Mouse (Mus musculus) 416B (cell line): ENCODE data around the gene Ctdnep1.
"Not testable (repeated sequence)": the region's sequence is repeated elsewhere in the genome, so short reads cannot be mapped to it uniquely, and the experiment has no call there.

Experiments used
- DNase-seq: peaks from one replicate; pipeline ENCODE4 v3.0.0; 2011; ENCODE audit warnings: low read depth

Gene Ctdnep1

DNA sequence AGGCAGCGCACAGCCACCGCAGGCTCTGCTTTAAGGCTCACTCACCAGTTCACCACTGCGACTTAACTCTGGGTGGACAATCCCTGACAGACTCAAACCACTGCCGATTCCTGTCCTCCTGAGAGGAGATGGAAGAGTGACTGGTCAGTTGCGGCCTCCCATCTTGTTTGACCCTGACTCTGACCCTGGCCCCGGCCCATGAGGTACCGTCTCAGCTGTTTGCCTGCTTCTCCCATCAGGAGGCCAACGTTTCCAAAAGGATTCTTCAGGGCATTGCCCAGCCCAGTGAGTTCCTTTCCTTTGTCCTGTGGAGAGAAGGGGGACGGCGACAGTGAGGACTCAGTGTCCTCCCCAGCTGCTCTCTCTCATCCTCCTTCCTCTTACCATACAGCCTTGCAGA lies 30.0 kb downstream of the Ctdnep1 start:
- no peak for DNase-seq

DNA sequence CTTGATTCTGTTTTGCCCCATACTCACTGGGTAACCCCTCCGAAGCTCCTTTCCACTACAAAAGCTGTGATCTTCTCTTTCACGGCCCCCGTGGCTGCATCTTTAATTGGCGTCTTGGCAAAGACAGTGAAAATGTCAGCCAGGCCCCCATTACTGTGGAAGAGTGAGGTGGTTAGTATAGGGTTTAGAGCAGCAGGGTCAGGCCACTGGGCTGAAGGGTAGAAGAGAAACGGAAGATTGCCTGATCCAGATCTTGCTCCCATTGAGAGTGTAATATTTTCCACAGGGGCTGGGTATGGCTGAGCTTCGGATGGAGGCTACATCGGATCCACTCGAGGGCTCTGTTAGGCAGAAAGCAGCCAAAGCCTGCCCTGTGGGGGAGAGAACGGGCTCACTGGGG lies 32.0 kb downstream of the Ctdnep1 start:
- DNase-seq = no peak

DNA sequence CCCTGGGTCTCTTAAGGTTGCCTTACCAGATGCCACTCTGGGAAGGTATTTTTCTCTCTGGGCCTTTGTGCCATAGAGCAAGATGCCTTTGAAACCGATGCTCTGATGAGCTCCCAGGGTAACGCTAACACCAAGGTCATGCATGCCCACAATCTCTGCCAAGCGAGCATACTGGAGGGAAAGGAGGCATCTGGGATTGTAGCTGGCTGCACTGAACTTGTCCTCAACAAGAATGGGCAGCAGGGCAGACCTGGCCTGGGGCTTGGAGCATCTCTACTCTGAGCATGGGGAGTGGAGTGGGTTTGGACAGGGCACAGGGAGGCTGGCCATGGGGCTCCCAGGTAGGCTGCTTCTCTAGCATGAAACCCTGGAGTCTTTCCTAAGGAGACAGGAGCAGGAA lies 32.5 kb downstream of the Ctdnep1 start:
- DNase-seq = no peak

DNA sequence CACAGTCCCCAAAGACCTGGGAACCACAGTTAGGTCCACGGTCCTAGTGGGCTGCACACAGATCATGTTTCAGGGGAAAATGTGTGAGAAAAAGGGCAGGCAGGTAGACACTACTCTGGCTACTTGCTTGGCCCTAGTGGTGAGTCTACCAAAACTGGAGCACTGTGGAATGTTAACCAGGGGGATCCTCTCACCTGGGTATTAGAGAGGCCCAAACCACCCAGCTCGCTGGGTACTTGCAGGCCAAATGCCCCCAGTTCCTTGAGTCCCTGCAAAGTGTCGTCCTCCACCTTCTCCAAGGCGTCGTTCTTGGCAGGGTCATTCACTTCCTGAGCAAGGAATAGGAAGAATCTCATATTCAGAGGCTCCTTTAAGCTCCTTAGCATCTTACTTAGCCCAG lies 33.1 kb downstream of the Ctdnep1 start:
- DNase-seq = no peak

DNA sequence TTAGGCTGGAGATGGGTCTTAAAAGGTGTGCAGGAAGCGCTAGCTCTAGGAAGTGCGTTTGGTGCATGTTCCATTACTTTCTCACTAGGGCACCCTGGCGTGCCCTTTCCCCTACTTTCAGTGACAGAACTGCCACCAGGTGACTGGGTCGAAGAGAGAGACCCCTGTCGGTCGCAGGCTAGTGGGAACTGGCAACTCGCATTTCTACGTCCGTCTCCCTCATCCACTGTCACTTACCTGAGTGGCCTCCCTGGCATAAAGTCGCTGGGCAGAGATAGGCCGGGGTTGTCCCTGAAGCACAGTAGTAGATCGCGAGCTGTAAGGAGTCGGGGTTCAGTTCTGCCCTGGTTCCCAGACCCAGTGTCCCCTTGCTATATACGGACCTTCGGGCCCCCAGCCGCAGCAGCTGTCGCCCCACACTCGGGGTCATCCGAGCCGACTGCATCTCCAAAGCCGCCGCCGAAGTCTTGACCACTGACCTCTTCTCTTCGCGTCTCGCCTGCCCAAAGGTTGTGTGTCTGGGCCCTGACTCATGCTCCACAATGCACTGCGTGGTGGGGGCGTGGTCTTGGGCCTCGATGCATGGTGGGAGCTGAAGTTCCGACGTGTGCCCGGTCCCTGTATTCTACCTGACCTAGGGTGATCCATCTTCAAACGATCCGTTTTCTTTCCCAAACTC lies 34.1 kb downstream of the Ctdnep1 start, which contains the start of gene Acadvl:
Gene Acadvl, minus strand, starts transcription at position 532 of the 679 bp plus-strand sequence.
- peak; percentile 91 for DNase-seq

DNA sequence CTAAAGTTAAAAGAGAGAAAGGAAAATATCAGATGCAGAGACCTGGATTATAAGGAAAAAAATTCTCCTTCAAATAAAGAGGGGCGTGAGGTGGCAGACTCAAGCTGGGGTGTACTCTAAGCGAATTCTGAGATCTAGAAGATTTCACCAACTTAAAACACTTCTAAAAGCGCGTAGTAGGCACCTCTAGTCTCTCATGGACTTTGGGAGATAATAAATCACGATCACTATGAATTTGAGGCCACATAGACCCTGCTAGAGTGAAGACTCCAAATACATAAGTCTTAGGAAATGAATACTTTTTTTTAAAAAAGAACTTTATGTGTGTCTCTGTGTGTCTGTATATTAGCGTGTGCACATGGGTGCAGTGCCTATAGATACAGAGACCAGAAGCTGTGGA lies 34.7 kb downstream of the Ctdnep1 start:
- DNase-seq = peak; percentile 42

DNA sequence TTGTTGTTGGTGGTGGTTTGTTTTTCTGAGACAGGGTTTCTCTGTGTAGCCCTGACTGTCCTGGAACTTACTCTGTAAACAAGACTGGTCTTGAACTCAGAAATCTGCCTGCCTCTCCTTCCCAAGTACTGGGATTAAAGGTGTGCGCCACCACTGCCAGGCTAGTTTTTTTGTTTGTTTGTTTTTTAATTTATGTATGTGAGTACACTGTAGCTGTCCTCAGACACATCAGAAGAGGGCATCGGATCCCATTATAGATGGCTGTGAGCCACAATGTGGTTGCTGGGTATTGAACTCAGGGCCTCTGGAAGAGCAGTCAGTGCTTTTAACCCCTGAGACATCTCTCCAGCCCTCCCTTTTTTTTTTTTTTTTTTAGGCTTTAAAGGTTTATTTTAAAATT lies 35.2 kb downstream of the Ctdnep1 start:
- DNase-seq = not testable (repeated sequence)

DNA sequence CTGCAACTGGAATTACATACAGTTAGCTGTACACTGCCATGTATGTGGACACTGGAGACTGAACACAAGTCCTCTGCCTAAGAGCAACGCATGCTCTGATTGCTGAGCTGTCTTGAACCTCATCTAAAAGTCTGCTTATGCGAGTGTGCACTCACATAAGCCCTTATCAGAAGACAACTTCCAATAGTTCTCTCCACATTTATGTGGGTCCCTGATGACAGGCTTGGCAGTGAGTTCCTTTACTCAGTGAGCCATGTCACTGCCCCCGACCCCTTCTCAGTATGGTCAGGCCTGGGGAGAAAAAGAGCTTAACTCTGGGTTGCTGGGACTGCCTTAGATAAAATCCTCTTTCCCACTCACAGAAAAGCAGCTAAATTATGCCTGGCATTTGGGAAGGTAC lies 35.7 kb downstream of the Ctdnep1 start, which contains the start of gene Dlg4:
Gene Dlg4, plus strand, starts transcription at position 274 of the 400 bp plus-strand sequence.
- no peak for DNase-seq

DNA sequence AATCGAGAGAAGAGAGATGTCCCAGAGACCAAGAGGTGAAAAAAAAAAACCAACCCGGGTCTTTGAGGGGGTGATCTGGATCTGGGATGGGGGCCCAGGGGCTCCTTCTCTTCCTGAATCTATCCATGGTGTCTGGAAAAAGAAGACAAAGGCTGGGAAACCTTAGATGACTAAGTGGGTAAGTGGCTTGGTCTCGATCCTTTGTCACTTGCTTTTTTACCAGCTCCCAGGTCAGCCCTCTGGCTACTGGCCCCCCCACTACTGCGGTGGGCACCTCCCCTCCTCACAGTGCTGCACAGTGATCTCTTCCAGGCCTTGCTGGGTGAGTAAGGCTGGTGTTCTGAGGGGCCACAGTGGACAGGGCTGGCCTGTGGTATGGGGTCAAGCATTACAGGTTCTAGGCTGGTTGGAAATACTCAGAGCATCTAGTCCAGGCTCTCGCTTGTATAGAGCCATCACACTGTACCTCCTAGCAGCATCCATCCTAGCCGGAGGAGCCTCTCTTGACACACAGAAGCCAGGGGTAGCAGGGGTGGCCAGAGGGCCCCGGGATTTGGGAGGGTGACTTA lies 36.3 kb downstream of the Ctdnep1 start:
- no peak for DNase-seq

DNA sequence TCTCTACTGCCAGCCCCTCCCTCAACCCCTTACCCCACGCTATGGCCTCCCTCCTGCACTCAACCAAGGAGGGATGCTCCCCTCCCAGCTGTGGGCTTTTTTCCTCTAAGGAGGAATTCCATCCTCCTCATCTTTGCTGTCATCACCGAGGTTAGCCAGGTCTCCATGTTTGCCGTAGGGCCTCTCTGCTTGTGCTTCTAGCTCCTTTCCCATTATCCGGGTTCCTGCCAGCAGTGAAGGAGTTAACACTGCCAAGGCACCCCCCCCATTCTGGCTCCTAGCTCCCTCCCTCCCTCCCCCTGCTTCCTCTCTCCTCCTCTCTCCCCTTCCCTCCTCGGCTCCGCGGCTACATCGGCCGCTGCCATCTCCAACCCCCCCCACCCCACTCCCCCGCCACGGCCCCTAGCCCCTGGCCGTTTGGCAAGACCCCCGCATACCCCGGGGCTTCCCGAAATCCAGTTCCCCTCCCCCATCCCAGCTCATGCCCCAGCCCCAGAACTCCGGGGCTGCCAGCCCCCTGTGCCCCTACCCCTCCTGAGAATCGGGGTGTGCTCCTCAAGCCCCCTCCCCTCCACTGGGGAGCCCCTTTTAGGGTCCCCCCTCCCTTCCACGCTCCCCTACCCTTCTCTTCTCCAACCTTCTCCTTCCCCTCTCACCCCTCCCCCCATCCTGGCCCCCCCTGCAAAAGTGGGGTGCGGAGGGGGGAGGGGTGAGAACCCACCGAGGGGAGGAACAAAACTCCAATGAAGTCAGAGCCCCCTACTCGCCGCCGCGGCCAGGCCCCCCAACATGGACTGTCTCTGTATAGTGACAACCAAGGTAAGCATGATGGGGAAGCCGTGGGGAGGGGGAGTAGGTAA lies 37.4 kb downstream of the Ctdnep1 start:
- peak; percentile 79 for DNase-seq

DNA sequence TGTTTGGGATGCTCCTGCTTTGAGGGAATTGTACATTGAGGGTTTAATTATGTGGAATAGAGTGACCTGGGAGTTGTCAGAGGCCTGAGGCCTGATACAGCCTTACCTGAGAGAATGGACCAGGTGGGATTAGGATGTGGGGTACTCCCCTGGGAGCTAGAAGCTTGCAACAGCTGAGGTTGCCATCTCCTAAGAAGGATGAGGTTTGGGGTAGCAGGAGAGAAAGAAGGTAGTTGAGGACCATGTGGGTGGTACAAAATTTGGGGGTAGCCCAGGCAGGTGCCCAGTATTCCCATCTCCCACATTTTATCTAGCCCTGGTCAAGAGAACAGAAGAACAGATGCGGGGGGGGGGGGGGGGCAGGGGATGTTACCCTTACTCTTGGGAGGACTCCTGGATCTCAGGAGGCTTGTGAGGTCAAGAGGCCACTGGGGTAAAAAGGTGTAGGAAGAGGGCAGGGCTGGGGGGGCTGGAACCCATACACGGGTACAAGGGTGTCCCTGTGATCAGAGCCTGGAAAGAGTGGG lies 38.6 kb downstream of the Ctdnep1 start:
- DNase-seq = no peak

DNA sequence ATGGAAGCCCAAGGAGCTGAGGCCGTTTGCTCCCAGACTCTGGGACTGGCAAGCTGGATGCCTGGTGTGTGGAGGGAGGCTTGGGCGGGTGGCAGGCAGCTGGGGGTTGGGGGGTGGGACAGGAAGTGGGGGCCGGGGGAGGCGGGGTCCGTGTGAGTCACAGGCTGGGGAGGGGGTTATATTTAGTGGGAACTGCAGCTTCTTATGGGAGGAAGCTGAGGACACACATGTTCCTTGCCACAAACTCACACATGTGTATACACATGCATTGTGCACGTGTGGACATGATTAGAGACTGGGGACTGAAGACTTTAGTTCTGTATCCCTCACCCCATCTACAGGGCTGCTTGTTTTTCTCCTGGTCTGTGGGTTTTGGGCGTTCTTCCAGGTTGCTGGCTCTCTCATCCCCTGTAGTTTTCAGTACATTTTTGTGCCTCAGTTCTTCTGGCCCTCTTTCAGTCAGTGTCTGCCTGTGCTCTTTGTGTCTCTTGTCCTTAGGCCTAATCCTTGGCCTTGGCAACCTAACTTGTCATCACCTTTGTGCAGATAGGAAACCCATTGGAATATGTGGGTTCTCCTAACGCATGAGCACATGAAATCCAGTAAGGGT lies 39.2 kb downstream of the Ctdnep1 start:
- DNase-seq = peak; percentile 81

DNA sequence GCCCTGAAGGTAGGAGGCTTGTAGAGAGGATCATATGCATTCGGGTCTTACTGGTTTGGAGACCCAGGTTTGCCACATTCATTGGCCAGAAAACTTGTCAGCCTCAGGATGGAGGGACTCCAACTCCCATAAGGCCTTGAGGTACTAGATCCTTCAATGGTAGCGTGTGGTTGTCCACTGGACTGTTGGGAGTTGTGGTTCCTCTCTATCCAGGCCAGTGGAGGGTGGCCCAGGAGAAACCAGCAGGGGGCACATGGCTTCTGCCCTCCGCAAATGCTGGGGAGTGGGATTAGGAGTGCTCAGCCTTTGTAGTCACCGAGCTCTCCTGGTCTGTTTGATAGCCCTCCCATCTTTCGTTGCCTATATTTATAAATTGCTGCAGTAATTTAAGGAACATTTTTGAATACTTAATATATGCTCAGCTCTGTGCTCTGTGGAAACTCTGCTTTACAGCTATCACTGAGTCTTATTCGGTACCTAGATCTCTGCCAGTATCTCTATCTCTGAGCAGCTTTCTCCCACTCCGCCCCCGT lies 39.8 kb downstream of the Ctdnep1 start:
- DNase-seq = peak; percentile 94

DNA sequence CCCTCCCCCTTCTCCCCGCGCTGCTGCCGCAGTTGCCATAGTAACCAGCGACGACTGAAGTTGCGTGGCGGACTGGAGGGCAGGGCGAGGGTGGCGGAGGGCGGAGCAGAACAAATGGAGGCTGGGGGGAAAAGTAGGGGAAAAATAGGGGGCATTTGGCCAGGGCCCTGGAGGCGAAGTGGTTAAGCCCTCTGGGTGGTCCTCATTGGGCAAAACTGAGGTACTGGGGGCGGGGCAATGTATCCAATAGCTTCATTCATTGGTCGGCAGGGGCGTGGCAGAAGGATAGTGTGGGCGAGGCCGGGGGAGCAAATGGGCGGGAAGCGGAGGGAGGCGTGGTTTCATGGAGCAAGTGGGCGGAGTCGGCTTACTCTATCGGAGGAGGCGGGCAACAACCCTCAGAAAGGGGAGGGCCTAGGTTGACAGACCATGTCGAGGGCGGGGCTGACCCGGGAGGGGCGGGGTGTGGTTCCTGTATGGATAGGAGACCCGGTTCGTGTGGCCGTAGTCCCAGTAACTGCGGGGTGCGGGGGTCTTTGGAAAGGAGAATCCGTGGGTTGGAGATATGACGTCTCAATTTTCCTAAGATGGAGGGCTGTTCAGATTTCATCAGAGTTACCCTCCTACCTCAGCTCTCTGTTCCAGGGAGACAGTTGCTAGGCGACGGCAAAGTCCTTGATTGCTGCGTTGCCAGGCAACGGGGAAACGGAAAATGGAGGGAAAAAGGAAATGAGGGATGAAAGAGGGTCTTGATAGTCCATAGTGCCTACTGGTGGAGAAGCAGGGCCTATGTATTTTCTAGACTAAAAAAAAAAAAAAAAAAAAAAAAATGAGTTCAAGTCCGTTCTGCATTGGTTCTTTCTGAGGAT lies 40.5 kb downstream of the Ctdnep1 start:
- peak; percentile 98 for DNase-seq

DNA sequence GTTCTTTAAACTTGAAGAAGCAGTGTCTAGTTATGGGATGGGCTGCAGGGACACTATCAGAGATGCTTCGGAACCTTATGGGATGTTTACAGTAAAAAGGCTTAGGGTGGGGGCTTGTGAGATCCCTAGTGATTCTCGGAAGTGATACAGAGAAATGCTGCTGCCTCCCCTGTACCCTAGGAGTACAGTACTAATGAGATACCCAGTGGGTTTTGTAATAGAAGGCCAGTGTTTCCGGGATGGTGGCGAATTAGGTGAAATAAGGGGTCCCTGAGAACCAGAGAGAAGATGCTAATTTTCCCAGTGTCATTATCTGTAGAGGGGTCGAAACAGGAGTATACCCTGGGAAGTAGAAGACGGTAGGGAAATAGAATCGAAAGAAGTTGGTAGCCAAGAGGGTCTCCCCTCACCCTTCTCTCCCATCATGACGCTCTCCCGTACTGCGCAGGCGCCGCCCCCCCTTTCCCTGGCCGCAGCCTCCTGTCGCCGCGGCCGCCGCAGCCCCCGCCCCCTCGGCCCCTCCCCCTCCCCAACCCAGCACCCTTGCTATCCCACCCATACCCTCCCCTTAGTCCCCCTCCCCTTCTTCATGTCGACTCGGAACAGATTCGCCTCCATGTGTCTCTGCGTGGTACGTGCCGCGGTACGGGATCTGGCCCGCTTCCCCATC lies 42.7 kb downstream of the Ctdnep1 start:
- DNase-seq = no peak

DNA sequence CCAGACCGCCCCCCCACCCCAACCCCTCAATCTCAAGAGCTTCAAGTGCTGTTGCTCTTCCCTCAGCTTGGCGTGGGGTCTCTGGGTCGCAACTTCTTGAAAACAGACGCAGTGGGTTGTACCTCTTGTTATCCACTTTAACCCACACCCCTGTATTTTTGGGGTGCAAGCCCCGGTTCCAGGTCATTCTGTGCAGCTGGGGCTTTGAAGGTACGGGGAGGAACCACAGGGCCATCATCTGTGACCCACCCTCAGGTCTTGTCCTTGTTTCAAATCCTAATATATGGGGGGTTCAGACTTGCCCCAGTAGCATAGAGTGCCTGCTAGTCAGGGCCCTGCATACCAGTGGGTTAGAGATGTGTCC lies 43.2 kb downstream of the Ctdnep1 start:
- DNase-seq = no peak

DNA sequence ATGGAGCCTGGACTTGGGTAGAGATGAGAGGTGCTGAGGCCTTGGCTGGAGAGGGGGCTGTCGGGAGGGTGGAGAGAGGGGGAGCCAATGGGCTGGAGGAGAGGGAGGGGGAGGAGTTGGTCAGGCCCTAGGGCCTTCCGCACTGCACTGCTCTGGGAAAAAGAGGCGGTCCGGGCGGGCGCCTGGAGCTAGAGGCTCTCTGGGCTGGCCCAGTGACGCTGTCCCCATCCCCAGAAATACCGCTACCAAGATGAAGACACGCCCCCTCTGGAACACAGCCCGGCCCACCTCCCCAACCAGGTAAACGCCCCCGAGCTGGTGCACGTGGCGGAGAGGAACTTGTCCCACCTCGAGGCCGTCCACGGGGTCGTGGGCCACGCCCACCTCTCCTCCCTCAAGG lies 45.7 kb downstream of the Ctdnep1 start:
- DNase-seq = no peak

DNA sequence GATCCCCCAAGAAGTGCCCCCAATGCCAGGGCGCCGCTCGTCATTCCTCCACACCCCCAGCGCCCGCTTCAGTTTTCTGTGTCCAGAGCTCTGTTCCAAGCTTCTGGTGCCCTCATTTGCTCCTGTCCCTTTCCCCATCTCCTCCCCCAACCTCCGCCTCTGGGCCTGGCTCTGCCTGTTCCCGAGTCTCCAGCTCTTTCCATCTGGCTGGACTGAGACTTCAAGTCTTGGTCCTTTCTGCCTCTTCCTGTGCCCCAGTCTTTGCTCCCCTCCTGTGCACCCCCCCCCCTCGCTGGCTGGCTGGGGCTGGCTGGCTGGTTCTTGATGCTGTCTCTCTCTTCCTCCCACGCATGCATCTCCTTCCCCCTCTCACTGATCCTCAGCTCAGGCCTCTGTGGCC lies 46.4 kb downstream of the Ctdnep1 start:
- DNase-seq = no peak

DNA sequence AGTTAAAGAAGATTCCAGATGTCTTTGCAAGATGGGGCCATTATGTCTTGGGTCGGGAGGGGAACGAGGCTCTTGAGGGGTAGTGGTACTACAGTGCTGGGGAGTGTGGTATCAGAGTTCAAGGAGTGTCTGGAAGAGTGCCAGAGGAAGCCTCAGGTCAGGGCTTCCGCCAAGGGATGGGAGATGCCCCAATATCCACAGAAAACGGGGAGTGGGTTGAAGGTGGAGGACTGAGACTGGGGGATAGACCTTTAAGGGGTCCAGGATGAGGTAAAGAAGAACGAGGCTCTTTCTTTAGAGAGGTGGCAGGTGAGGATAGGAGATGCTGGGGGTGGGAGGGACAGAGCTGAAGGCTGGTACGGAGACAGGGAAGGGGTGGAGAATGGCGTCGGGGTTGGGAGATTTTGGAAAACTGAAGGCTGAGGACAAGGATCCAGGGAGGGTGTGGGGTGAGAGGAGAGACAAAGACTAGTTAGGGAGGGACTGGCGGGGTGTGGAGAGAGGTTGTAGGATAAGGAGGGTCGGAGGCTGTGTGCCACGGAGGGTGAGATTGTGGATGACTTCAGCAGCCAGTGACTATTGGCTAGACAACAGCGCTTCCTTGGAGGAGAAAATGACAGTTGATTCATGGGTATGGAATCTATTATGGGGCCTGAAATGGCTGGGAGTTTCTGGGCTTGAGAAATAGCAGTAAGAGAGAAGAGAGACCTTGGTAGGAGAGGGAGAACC lies 47.6 kb downstream of the Ctdnep1 start:
- DNase-seq = no peak
